Mouse (Mus musculus): ENCODE data around the gene Gm10974.

Gm10974 gene

GRCm38 (mm10) chr7:66365904-66366303, at the start of gene Gm10974:
Gm10974 (plus strand) TSS chr7:66365905.
- DNase-seq, result no peak

- DNase-seq, result no peak
These were observed 47.6 kb upstream of the Gm10974 start for GRCm38 (mm10) chr7:66318147-66318546.

GRCm38 (mm10) chr7:66320996-66321395, 44.7 kb upstream of the Gm10974 start:
- DNase-seq, result no peak

GRCm38 (mm10) chr7:66323252-66324015, 42.3 kb upstream of the Gm10974 start:
- DNase-seq, result no peak

- DNase-seq, result no peak
These were observed 40.2 kb upstream of the Gm10974 start for GRCm38 (mm10) chr7:66325419-66326053.

GRCm38 (mm10) chr7:66327516-66327915, 38.2 kb upstream of the Gm10974 start:
- DNase-seq, result no peak

- DNase-seq, result no peak
These were observed 35.1 kb upstream of the Gm10974 start for GRCm38 (mm10) chr7:66330610-66331009.

GRCm38 (mm10) chr7:66332340-66332739, 33.4 kb upstream of the Gm10974 start:
- DNase-seq, result no peak

- DNase-seq, result no peak
These were observed 31.7 kb upstream of the Gm10974 start for GRCm38 (mm10) chr7:66333906-66334500.

GRCm38 (mm10) chr7:66336955-66337354, 28.8 kb upstream of the Gm10974 start:
- DNase-seq, result no peak

- DNase-seq, result no peak
These were observed 26.1 kb upstream of the Gm10974 start for GRCm38 (mm10) chr7:66339625-66340024.

GRCm38 (mm10) chr7:66340044-66340443, 25.7 kb upstream of the Gm10974 start:
- DNase-seq, result no peak

GRCm38 (mm10) chr7:66342323-66342722, 23.4 kb upstream of the Gm10974 start:
- DNase-seq, result peak; percentile 4

- no peak for DNase-seq
These were observed 22.9 kb upstream of the Gm10974 start for GRCm38 (mm10) chr7:66342831-66343230.

GRCm38 (mm10) chr7:66343307-66343706, 22.4 kb upstream of the Gm10974 start:
- no peak for DNase-seq

- no peak for DNase-seq
These were observed 18.6 kb upstream of the Gm10974 start for GRCm38 (mm10) chr7:66346959-66347663.

GRCm38 (mm10) chr7:66348588-66348987, 17.1 kb upstream of the Gm10974 start:
- no peak for DNase-seq

GRCm38 (mm10) chr7:66349670-66350069, 16.0 kb upstream of the Gm10974 start:
- DNase-seq, result no peak

- no peak for DNase-seq
These were observed 14.6 kb upstream of the Gm10974 start for GRCm38 (mm10) chr7:66351074-66351473.

- DNase-seq, result no peak
These were observed 10.8 kb upstream of the Gm10974 start for GRCm38 (mm10) chr7:66354911-66355310.

- DNase-seq, result no peak
These were observed 9.7 kb upstream of the Gm10974 start for GRCm38 (mm10) chr7:66355791-66356522.

GRCm38 (mm10) chr7:66358461-66358860, 7.2 kb upstream of the Gm10974 start:
- no peak for DNase-seq

- DNase-seq, result no peak
These were observed 6.7 kb upstream of the Gm10974 start for GRCm38 (mm10) chr7:66359044-66359443.
